Mouse (Mus musculus): ENCODE results near the gene Fnip2. TPM values are rescaled to one million over a fixed set of nuclear protein-coding genes. Genes with fewer than 3 reads are reported as not detected.

Gene Fnip2
- total RNA-seq, 2 experiments from 2014 or later, result 21.6 to 23.1 TPM

Other genes starting within 250 kb of the Fnip2 start
- not detected for gene Gm17359, start 231.1 kb downstream of the Fnip2 start, total RNA-seq (2021)
- 10 to 100 TPM; 66.0 to 68.2 TPM for gene Ppid, start 23.5 kb upstream of the Fnip2 start, total RNA-seq (2021)
- 1 to 10 TPM; 1.5 to 1.8 TPM for gene 4930579G24Rik, start 61.3 kb upstream of the Fnip2 start, total RNA-seq (2021)
- 10 to 100 TPM; 26.0 to 27.3 TPM for gene Etfdh, start 61.7 kb upstream of the Fnip2 start, total RNA-seq (2021)
- gene Rxfp1, start 170.1 kb upstream of the Fnip2 start, total RNA-seq (2021), result 10 to 100 TPM; 32.1 to 33.5 TPM